Mouse (Mus musculus) MEL (cell line): ENCODE data around the gene Paqr4. TPM values are rescaled to one million over a fixed set of nuclear protein-coding genes. Genes with fewer than 3 reads are reported as not detected.

Experiments
- DNase-seq: peaks from one replicate; pipeline ENCODE4 v3.0.0; 2011; ENCODE audit warnings: low read depth, low spot score
- H3K27ac ChIP-seq: 2 replicates; pipeline ENCODE4 v1.5.1; 2012; ENCODE audit warnings: low read depth, mild to moderate bottlenecking, control low read depth, low read length, moderate library complexity; ENCODE audit not compliant: control insufficient read depth
- H3K27me3 ChIP-seq, 2 experiments: fragments of 150-350 bp in 1 of 2; sonication (generic) in 1 of 2; 2 replicates each; pipeline ENCODE4 v1.6.1; 2012; ENCODE audit warnings: low read length in 2 of 2, mild to moderate bottlenecking in 2 of 2, improper control_type of control experiment in 1 of 2, moderate library complexity in 1 of 2; ENCODE audit not compliant: insufficient read depth in 2 of 2, control insufficient read depth in 1 of 2
- H3K36me3 ChIP-seq, 2 experiments: 2 replicates each; pipeline ENCODE4 v1.6.1; 2012 to 2014; ENCODE audit warnings: low read length in 2 of 2, improper control_type of control experiment in 1 of 2, inconsistent platforms in 1 of 2, mild to moderate bottlenecking in 1 of 2; ENCODE audit not compliant: insufficient read depth in 2 of 2, control insufficient read depth in 1 of 2
- H3K4me1 ChIP-seq, 2 experiments: fragments of 150-350 bp in 1 of 2; sonication (generic) in 1 of 2; 2 replicates each; pipeline ENCODE4 v1.6.1; 2012; ENCODE audit warnings: low read length in 2 of 2, improper control_type of control experiment in 1 of 2, mild to moderate bottlenecking in 1 of 2; ENCODE audit not compliant: insufficient read depth in 2 of 2, control insufficient read depth in 1 of 2
- H3K4me3 ChIP-seq, 2 experiments: fragments of 150-350 bp in 1 of 2; sonication (generic) in 1 of 2; 2 replicates each; pipeline ENCODE4 v1.5.1; 2012; ENCODE audit warnings: low read depth in 2 of 2, low read length in 2 of 2, mild to moderate bottlenecking in 2 of 2, moderate library complexity in 2 of 2, control low read depth in 1 of 2, improper control_type of control experiment in 1 of 2; ENCODE audit not compliant: control insufficient read depth in 1 of 2, insufficient read depth in 1 of 2
- H3K79me2 ChIP-seq: 2 replicates; pipeline ENCODE4 v1.6.1; 2012; ENCODE audit warnings: mild to moderate bottlenecking, low read length, moderate library complexity; ENCODE audit not compliant: control insufficient read depth, poor library complexity, insufficient read depth
- H3K9ac ChIP-seq: 2 replicates; pipeline ENCODE4 v1.6.1; 2012; ENCODE audit warnings: low read depth, mild to moderate bottlenecking, control low read depth, low read length, moderate library complexity; ENCODE audit not compliant: control insufficient read depth, poor library complexity, severe bottlenecking
- H3K9me3 ChIP-seq: fragments of 150-350 bp; sonication (generic); replicated peaks from 2 replicates; pipeline ENCODE4 v1.6.1; 2012; ENCODE audit warnings: mild to moderate bottlenecking, low read length, improper control_type of control experiment, moderate library complexity; ENCODE audit not compliant: insufficient read depth
- CHD1 ChIP-seq: IDR thresholded peaks from 2 replicates; pipeline ENCODE4 v1.6.1; 2012; ENCODE audit warnings: low read depth, mild to moderate bottlenecking, inconsistent platforms, low read length, improper control_type of control experiment
- CHD2 ChIP-seq: IDR thresholded peaks from 2 replicates; pipeline ENCODE4 v1.6.1; 2011; ENCODE audit warnings: low read length, improper control_type of control experiment
- CTCF ChIP-seq, 3 experiments: IDR thresholded peaks in 2 of 3; conservative IDR thresholded peaks in 1 of 3; 2 replicates each; pipeline ENCODE4 v1.5.1; 2011 to 2012; ENCODE audit warnings: low read length in 3 of 3, low read depth in 2 of 3, mild to moderate bottlenecking in 2 of 3, improper control_type of control experiment in 1 of 3, inconsistent platforms in 1 of 3, mixed read lengths in 1 of 3, moderate library complexity in 1 of 3; ENCODE audit not compliant: control insufficient read depth in 1 of 3, insufficient read depth in 1 of 3, poor library complexity in 1 of 3, severe bottlenecking in 1 of 3
- EP300 ChIP-seq, 2 experiments: IDR thresholded peaks; 2 replicates each; pipeline ENCODE4 v1.6.1; 2011; ENCODE audit warnings: improper control_type of control experiment in 2 of 2, low read length in 2 of 2, low read depth in 1 of 2, mild to moderate bottlenecking in 1 of 2
- ETS1 ChIP-seq: IDR thresholded peaks from 2 replicates; pipeline ENCODE4 v1.6.1; 2012; ENCODE audit warnings: low read depth, mild to moderate bottlenecking, inconsistent platforms, low read length, improper control_type of control experiment, moderate library complexity
- GABPA ChIP-seq: IDR thresholded peaks from 2 replicates; pipeline ENCODE4 v1.6.1; 2012; ENCODE audit warnings: low read depth, mild to moderate bottlenecking, inconsistent platforms, low read length, improper control_type of control experiment, moderate library complexity
- GATA1 ChIP-seq: IDR thresholded peaks from 2 replicates; pipeline ENCODE4 v1.6.1; 2011; ENCODE audit warnings: low read depth, low read length, improper control_type of control experiment
- KAT2A ChIP-seq: conservative IDR thresholded peaks from 2 replicates; pipeline ENCODE4 v1.6.1; 2012; ENCODE audit warnings: low read depth, low read length, improper control_type of control experiment, inconsistent platforms
- MAFK ChIP-seq: IDR thresholded peaks from 2 replicates; pipeline ENCODE4 v1.6.1; 2011; ENCODE audit warnings: low read depth, mild to moderate bottlenecking, low read length, improper control_type of control experiment, borderline replicate concordance
- NELFE ChIP-seq: IDR thresholded peaks from 2 replicates; pipeline ENCODE4 v1.6.1; 2011; ENCODE audit warnings: low read depth, low read length, improper control_type of control experiment
- POLR2A ChIP-seq, 2 experiments: IDR thresholded peaks; 2 replicates each; pipeline ENCODE4 v1.6.1; 2011 to 2012; ENCODE audit warnings: low read length in 2 of 2, mild to moderate bottlenecking in 2 of 2, control low read depth in 1 of 2, improper control_type of control experiment in 1 of 2, low read depth in 1 of 2, moderate library complexity in 1 of 2; ENCODE audit not compliant: control insufficient read depth in 1 of 2, insufficient read depth in 1 of 2, poor library complexity in 1 of 2
- SIN3A ChIP-seq: IDR thresholded peaks from 2 replicates; pipeline ENCODE4 v1.6.1; 2012; ENCODE audit warnings: low read length, improper control_type of control experiment, inconsistent platforms
- TAL1 ChIP-seq: IDR thresholded peaks from 2 replicates; pipeline ENCODE4 v1.6.1; 2012; ENCODE audit warnings: mild to moderate bottlenecking, inconsistent platforms, low read length, moderate library complexity, mixed read lengths
- USF2 ChIP-seq, 2 experiments: IDR thresholded peaks; 2 replicates each; pipeline ENCODE4 v1.6.1; 2011 to 2012; ENCODE audit warnings: improper control_type of control experiment in 2 of 2, low read length in 2 of 2, borderline replicate concordance in 1 of 2, inconsistent platforms in 1 of 2, low read depth in 1 of 2, mild to moderate bottlenecking in 1 of 2; ENCODE audit not compliant: insufficient read depth in 1 of 2
- ZC3H11A ChIP-seq: IDR thresholded peaks from 2 replicates; pipeline ENCODE4 v1.6.1; 2012; ENCODE audit warnings: low read depth, mild to moderate bottlenecking, inconsistent platforms, low read length, improper control_type of control experiment
- ZMIZ1 ChIP-seq: IDR thresholded peaks from 2 replicates; pipeline ENCODE4 v1.6.1; 2012; ENCODE audit warnings: low read depth, mild to moderate bottlenecking, inconsistent platforms, low read length, improper control_type of control experiment, moderate library complexity
- ZNF384 ChIP-seq: IDR thresholded peaks from 2 replicates; pipeline ENCODE4 v1.6.1; 2012; ENCODE audit warnings: low read depth, mild to moderate bottlenecking, inconsistent platforms, low read length, improper control_type of control experiment
- polyA plus RNA-seq, 2 experiments: library from polyadenylated mRNA; stranded (reverse) in 1 of 2; unstranded in 1 of 2; fragments of >175 nt in 1 of 2; fragments of >200 nt in 1 of 2; gene quantifications; 2 replicates each; pipeline versions ENCODE4 v1.2.1 to v1.2.4; 2012; ENCODE audit warnings: low replicate concordance in 2 of 2, low read depth in 1 of 2; ENCODE audit not compliant: insufficient read length in 2 of 2, insufficient read depth in 1 of 2, missing spikeins in 1 of 2
- total RNA-seq: library from RNA; depleted of rRNA; stranded (reverse); fragments of 300-350 nt; gene quantifications from 2 replicates; pipeline ENCODE4 v1.2.3, GENCODE M21; 2012

Paqr4 gene
- total and polyA plus RNA-seq, 3 experiments = 6.5 to 10.7 TPM; not detected in 1

DNA sequence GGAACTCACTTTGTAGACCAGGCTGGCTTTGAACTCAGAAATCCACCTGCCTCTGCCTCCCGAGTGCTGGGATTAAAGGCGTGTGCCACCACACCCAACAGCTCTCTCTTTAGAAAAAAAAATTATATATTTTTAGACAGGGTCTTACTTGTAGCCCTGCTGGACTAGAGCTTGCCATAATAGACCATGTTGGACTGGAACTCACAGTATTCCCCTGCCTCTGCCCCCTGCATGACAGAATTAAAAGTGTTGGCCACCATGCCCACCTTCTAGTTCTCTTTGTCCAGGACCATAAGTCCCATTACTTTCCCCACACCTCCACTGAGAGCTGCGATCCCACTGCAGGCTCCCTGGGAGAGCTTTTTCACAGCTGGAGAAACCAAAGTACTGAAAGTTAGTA is 6.8 kb upstream of the Paqr4 start:
- Histone ChIP-seq H3K4me1 (peaks cover 4 to 23% of the 10 kb centered on the region in 2 experiments; a peak in 3 of 4 replicates), H3K27me3 (no peaks in the 10 kb centered on the region), H3K27ac (no peak overlapping the region)
- no peak for DNase-seq
- TF ChIP-seq KAT2A (no peak), CHD1 (no peak)
- TF ChIP-seq, all 39 proteins: peak for 0
- peaks cover 0 to 4% of the 10 kb centered on the region in 2 experiments; a peak in 2 of 4 replicates for H3K36me3 ChIP-seq
- H3K9ac ChIP-seq = no peak overlapping the region
- H3K4me3 ChIP-seq = no peak overlapping the region
- no peaks in the 10 kb centered on the region for H3K79me2 ChIP-seq
- H3K9me3 ChIP-seq = no peaks in the 10 kb centered on the region

DNA sequence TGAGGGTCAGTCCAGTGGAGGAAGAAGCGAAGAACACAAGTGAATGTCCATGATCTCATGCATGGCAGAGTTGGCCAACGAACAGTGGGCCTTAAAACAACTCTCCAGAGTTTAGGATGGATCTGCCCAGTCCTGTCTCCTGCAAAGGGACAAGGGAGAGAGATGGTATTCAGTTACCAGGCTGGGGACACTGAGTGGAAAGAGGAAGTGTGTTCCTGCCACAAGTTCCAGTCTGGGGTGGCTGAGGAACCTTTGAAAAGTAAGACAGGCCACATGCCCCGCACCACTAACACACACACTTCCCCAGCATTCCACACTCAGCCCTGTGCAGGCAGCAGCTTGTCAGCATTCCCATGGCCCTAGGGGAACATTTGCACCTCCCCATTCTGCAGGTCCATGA is 6.1 kb upstream of the Paqr4 start:
- Histone ChIP-seq H3K36me3 (peaks cover 0 to 4% of the 10 kb centered on the region in 2 experiments; a peak in 2 of 4 replicates), H3K27ac (no peak overlapping the region), H3K4me1 (peaks cover 4 to 23% of the 10 kb centered on the region in 2 experiments; a peak in 3 of 4 replicates), H3K4me3 (no peak overlapping the region), H3K9ac (0 out of 2 replicates have a peak overlapping the region, but pooled peaks have one; percentile 28), H3K27me3 (no peaks in the 10 kb centered on the region)
- DNase-seq = peak; percentile 78
- TF ChIP-seq MAFK (no peak), GABPA (no peak), SIN3A (no peak), ETS1 (no peak), POLR2A (IDR thresholded peaks at IDR 0.05; ENCODE audit: control insufficient read depth in 1 of 2, insufficient read depth in 1 of 2, low read depth in 1 of 2, low read length in 2 of 2, poor library complexity in 1 of 2) (no peak), CHD1 (no peak), TAL1 (no peak), GATA1 (no peak), ZC3H11A (no peak), EP300 (IDR thresholded peaks at IDR 0.05; ENCODE audit: low read depth in 1 of 2, low read length in 2 of 2) (no peak), NELFE (no peak), ZNF384 (no peak), CHD2 (no peak), ZMIZ1 (no peak)
- TF ChIP-seq, all 39 proteins: peak for 0
- no peaks in the 10 kb centered on the region for H3K79me2 ChIP-seq
- no peaks in the 10 kb centered on the region for H3K9me3 ChIP-seq

GRCm38 (mm10) chr17:23746311-23746710 is 5.6 kb upstream of the Paqr4 start:
- peak; percentile 48 for DNase-seq
- Histone ChIP-seq H3K4me1 (peaks cover 4 to 23% of the 10 kb centered on the region in 2 experiments; a peak in 3 of 4 replicates), H3K36me3 (peaks cover 0 to 4% of the 10 kb centered on the region in 2 experiments; a peak in 2 of 4 replicates), H3K9ac (no peak overlapping the region), H3K9me3 (no peaks in the 10 kb centered on the region), H3K27ac (no peak overlapping the region), H3K4me3 (no peak overlapping the region), H3K79me2 (no peaks in the 10 kb centered on the region), H3K27me3 (no peaks in the 10 kb centered on the region)
- TF ChIP-seq CTCF (IDR thresholded peaks at IDR 0.05 in 2 of 3, conservative IDR thresholded peaks at IDR 0.05 in 1 of 3; ENCODE audit: control insufficient read depth in 1 of 3, insufficient read depth in 1 of 3, low read depth in 2 of 3, low read length in 3 of 3, poor library complexity in 1 of 3, severe bottlenecking in 1 of 3) (peak; percentile 10 to 57 (median 37); a peak in 4 of 6 replicates), KAT2A (no peak), USF2 (IDR thresholded peaks at IDR 0.05; ENCODE audit: borderline replicate concordance in 1 of 2, insufficient read depth in 1 of 2, low read depth in 1 of 2, low read length in 2 of 2) (no peak)
